Mouse (Mus musculus) small intestine, adult 2 months (tissue): ENCODE data around the gene Tmem186.

ENCODE experiments used
- CTCF ChIP-seq: fragments of 200-500 bp; IDR thresholded peaks from 2 replicates; pipeline ENCODE4 v1.5.1; 2012; ENCODE audit warnings: low read depth, mild to moderate bottlenecking, control low read depth, inconsistent platforms, low read length, moderate library complexity, mixed read lengths; ENCODE audit not compliant: insufficient replicate concordance, insufficient read length; ENCODE audit errors: extremely low read depth
- POLR2A ChIP-seq: fragments of 200-500 bp; IDR thresholded peaks from 2 replicates; pipeline ENCODE4 v1.6.1; 2012; ENCODE audit warnings: low read depth, mild to moderate bottlenecking, control low read depth, inconsistent platforms, low read length, moderate library complexity

GRCm38 (mm10) chr16:8669432-8669831 is 31.9 kb upstream of the Tmem186 start:
- TF ChIP-seq POLR2A (no peak), CTCF (no peak)
